Mouse (Mus musculus) CH12.LX (cell line): ENCODE results near the gene Nab2. TPM values are rescaled to one million over a fixed set of nuclear protein-coding genes. Genes with fewer than 3 reads are reported as not detected.

Experiments
- DNase-seq: peaks from one replicate; pipeline ENCODE4 v3.0.0-alpha.2; 2013; ENCODE audit errors: extremely low read depth
- H3K27ac ChIP-seq: 2 replicates; pipeline ENCODE4 v1.5.1; 2012; ENCODE audit warnings: low read depth, mild to moderate bottlenecking, control low read depth, moderate library complexity; ENCODE audit not compliant: insufficient read depth
- H3K27me3 ChIP-seq: replicated peaks from 2 replicates; pipeline ENCODE3; 2012; ENCODE audit warnings: inconsistent platforms
- H3K36me3 ChIP-seq, 2 experiments: replicated peaks in 1 of 2; 2 replicates each; pipeline versions ENCODE3 to v1.6.1; 2012; ENCODE audit warnings: inconsistent platforms in 1 of 2, low read length in 1 of 2, mild to moderate bottlenecking in 1 of 2, mixed read lengths in 1 of 2, moderate library complexity in 1 of 2; ENCODE audit not compliant: control insufficient read depth in 1 of 2, insufficient read depth in 1 of 2
- H3K4me1 ChIP-seq, 2 experiments: 2 replicates each; pipeline ENCODE4 v1.6.1; 2012; ENCODE audit warnings: inconsistent platforms in 1 of 2, moderate library complexity in 1 of 2; ENCODE audit not compliant: insufficient read depth in 2 of 2, control insufficient read depth in 1 of 2
- H3K4me2 ChIP-seq: 2 replicates; pipeline ENCODE4 v1.6.1; 2012; ENCODE audit warnings: low read depth, mild to moderate bottlenecking, control low read depth; ENCODE audit not compliant: poor library complexity, insufficient read depth, severe bottlenecking
- H3K4me3 ChIP-seq, 3 experiments: fragments of 150-350 bp in 1 of 3; sonication (generic) in 1 of 3; replicated peaks in 1 of 3; 2 replicates each; pipeline versions ENCODE3 to v1.5.1; 2011 to 2012; ENCODE audit warnings: low read depth in 2 of 3, low read length in 2 of 3, mild to moderate bottlenecking in 2 of 3, moderate library complexity in 2 of 3, control low read depth in 1 of 3, improper control_type of control experiment in 1 of 3, inconsistent platforms in 1 of 3, mixed read lengths in 1 of 3; ENCODE audit not compliant: poor library complexity in 1 of 3
- H3K79me2 ChIP-seq: replicated peaks from 2 replicates; pipeline ENCODE4 v1.6.1; 2012; ENCODE audit warnings: mild to moderate bottlenecking, moderate library complexity; ENCODE audit not compliant: control insufficient read depth, poor library complexity, insufficient read depth, severe bottlenecking; ENCODE audit errors: extremely low read depth
- H3K9ac ChIP-seq: 2 replicates; pipeline ENCODE4 v1.6.1; 2012; ENCODE audit warnings: low read depth, mild to moderate bottlenecking, control low read depth, moderate library complexity; ENCODE audit not compliant: insufficient read depth
- H3K9me3 ChIP-seq: replicated peaks from 2 replicates; pipeline ENCODE3; 2012; ENCODE audit warnings: low read length, inconsistent platforms, mixed read lengths
- BHLHE40 ChIP-seq: IDR thresholded peaks from 2 replicates; pipeline ENCODE4 v1.6.1; 2011; ENCODE audit warnings: mild to moderate bottlenecking, low read depth, low read length, improper control_type of control experiment
- CHD1 ChIP-seq: IDR thresholded peaks from 2 replicates; pipeline ENCODE4 v1.6.1; 2012; ENCODE audit warnings: low read depth, low read length, improper control_type of control experiment, inconsistent platforms
- CHD2 ChIP-seq: IDR thresholded peaks from 2 replicates; pipeline ENCODE4 v1.6.1; 2011; ENCODE audit warnings: low read length, improper control_type of control experiment
- CTCF ChIP-seq, 2 experiments: IDR thresholded peaks in 1 of 2; conservative IDR thresholded peaks in 1 of 2; 2 replicates each; pipeline ENCODE4 v1.5.1; 2011 to 2012; ENCODE audit warnings: low read depth in 2 of 2, low read length in 2 of 2, improper control_type of control experiment in 1 of 2, inconsistent platforms in 1 of 2, mild to moderate bottlenecking in 1 of 2, moderate library complexity in 1 of 2
- ELF1 ChIP-seq: IDR thresholded peaks from 2 replicates; pipeline ENCODE4 v1.6.1; 2014; ENCODE audit warnings: low read depth, mild to moderate bottlenecking, inconsistent platforms, low read length, improper control_type of control experiment
- EP300 ChIP-seq: IDR thresholded peaks from 2 replicates; pipeline ENCODE4 v1.6.1; 2011; ENCODE audit warnings: low read length, improper control_type of control experiment
- ETS1 ChIP-seq: conservative IDR thresholded peaks from 2 replicates; pipeline ENCODE4 v1.6.1; 2012; ENCODE audit warnings: low read depth, mild to moderate bottlenecking, inconsistent platforms, low read length, improper control_type of control experiment, moderate library complexity
- JUN ChIP-seq: IDR thresholded peaks from 2 replicates; pipeline ENCODE4 v1.6.1; 2011; ENCODE audit warnings: low read depth, mild to moderate bottlenecking, low read length, improper control_type of control experiment, moderate library complexity; ENCODE audit not compliant: insufficient read depth
- KAT2A ChIP-seq: IDR thresholded peaks from 2 replicates; pipeline ENCODE4 v1.6.1; 2012; ENCODE audit warnings: low read length, improper control_type of control experiment, inconsistent platforms; ENCODE audit not compliant: insufficient replicate concordance
- MAX ChIP-seq: IDR thresholded peaks from 2 replicates; pipeline ENCODE4 v1.6.1; 2011; ENCODE audit warnings: low read length, improper control_type of control experiment
- MXI1 ChIP-seq: IDR thresholded peaks from 2 replicates; pipeline ENCODE4 v1.6.1; 2011; ENCODE audit warnings: mild to moderate bottlenecking, low read depth, low read length, improper control_type of control experiment
- NELFE ChIP-seq: IDR thresholded peaks from 2 replicates; pipeline ENCODE4 v1.6.1; 2011; ENCODE audit warnings: low read depth, low read length, improper control_type of control experiment
- POLR2A ChIP-seq: IDR thresholded peaks from 2 replicates; pipeline ENCODE4 v1.6.1; 2011; ENCODE audit warnings: low read depth, mild to moderate bottlenecking, improper control_type of control experiment, low read length
- RCOR1 ChIP-seq: conservative IDR thresholded peaks from 2 replicates; pipeline ENCODE4 v1.6.1; 2012; ENCODE audit warnings: low read depth, mild to moderate bottlenecking, inconsistent platforms, low read length, improper control_type of control experiment
- TBP ChIP-seq: conservative IDR thresholded peaks from 2 replicates; pipeline ENCODE4 v1.6.1; 2011; ENCODE audit warnings: low read depth, low read length, improper control_type of control experiment
- TCF12 ChIP-seq: IDR thresholded peaks from 2 replicates; pipeline ENCODE4 v1.6.1; 2014; ENCODE audit warnings: low read depth, mild to moderate bottlenecking, inconsistent platforms, low read length, improper control_type of control experiment
- UBTF ChIP-seq: IDR thresholded peaks from 2 replicates; pipeline ENCODE4 v1.6.1; 2012; ENCODE audit warnings: low read depth, mild to moderate bottlenecking, inconsistent platforms, low read length, improper control_type of control experiment, moderate library complexity
- USF1 ChIP-seq: IDR thresholded peaks from 2 replicates; pipeline ENCODE4 v1.6.1; 2014; ENCODE audit warnings: low read depth, mild to moderate bottlenecking, inconsistent platforms, low read length, improper control_type of control experiment
- USF2 ChIP-seq: conservative IDR thresholded peaks from 2 replicates; pipeline ENCODE4 v1.6.1; 2011; ENCODE audit warnings: low read depth, low read length, improper control_type of control experiment
- ZC3H11A ChIP-seq: IDR thresholded peaks from 2 replicates; pipeline ENCODE4 v1.6.1; 2012; ENCODE audit warnings: low read depth, mild to moderate bottlenecking, inconsistent platforms, low read length, improper control_type of control experiment
- ZKSCAN1 ChIP-seq: IDR thresholded peaks from 2 replicates; pipeline ENCODE4 v1.6.1; 2012; ENCODE audit warnings: low read depth, inconsistent platforms, low read length, improper control_type of control experiment, borderline replicate concordance
- dilution Hi-C: fragments of 300-500 bp; cut with MboI; formaldehyde crosslinking; loops from 2 replicates; pipeline ENCODE4 v1.14.3; 2020; ENCODE audit warnings: low sequenced_read_pairs; ENCODE audit not compliant: extremely low pct_unique_long_range_greater_than_20kb, extremely low pct_ligation_motif_present
- in situ Hi-C: fragments of 300-500 bp; cut with MboI; formaldehyde crosslinking; loops from 3 replicates; pipeline ENCODE4 v1.14.3; 2019; ENCODE audit warnings: low sequenced_read_pairs, low pct_ligation_motif_present, low pct_unique_long_range_greater_than_20kb, mixed read lengths
- polyA plus RNA-seq: library from polyadenylated mRNA; unstranded; fragments of >175 nt; gene quantifications from 2 replicates; pipeline ENCODE4 v1.2.1, GENCODE M21; 2012; ENCODE audit warnings: low read depth; ENCODE audit not compliant: insufficient read length
- total RNA-seq, 2 experiments: library from RNA; depleted of rRNA; stranded (reverse); fragments of 300-350 nt in 1 of 2; fragments of >200 nt in 1 of 2; gene quantifications; 2 replicates each; pipeline ENCODE4 v1.2.3; 2012 to 2014

Gene Nab2
- total and polyA plus RNA-seq, 3 experiments: 8.1 to 10.0 (median 9.2) TPM

DNA sequence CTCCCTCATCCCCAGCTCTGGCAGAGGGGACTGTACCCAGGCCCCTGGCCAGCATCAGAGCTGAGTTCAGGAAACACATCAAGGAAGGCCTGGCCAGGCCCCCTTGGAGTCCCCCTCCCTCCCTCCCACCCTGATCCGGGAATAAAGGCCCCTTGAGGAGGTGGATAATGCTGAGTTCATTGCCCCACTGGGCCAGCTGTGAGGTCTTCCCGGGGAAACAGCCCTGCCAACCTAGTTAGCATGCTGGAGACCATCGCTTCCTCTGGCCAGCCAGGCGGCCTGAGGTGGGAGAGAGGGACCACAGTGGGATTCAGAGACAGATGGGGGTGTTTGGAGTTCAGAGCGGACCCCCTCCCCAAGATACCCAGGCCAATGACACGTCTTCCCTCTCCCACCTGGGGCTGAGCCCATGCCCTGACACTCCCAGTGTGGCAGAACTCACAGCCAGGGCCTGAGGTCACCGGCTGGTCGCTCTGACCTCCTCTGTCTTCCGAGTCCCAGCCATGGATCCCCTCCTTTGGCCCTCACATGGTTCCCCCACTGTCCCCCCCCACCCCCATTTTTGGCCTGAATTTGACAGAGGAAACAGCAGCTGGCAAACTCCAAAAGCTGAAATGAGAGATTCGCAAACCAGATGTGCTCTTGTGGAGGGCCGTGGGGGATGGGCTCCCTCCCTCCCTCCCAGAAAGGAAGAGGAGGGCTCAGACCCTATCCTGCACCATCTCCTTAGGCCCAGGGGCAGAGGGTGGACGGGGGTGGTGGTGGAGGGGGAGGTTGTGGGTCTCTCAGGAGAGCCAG is 53.9 kb downstream of the Nab2 start:
- TF ChIP-seq CHD1: no peak
- TF ChIP-seq BHLHE40: no peak
- no peak for TF ChIP-seq MAX
- no peak for TF ChIP-seq CHD2
- TF ChIP-seq USF1: no peak
- no peak for TF ChIP-seq JUN
- TF ChIP-seq EP300: no peak
- no peak for TF ChIP-seq TCF12
- TF ChIP-seq POLR2A: no peak
- no peak for TF ChIP-seq ETS1
- TF ChIP-seq MXI1: no peak
- TF ChIP-seq USF2: no peak
- TF ChIP-seq RCOR1: no peak
- TF ChIP-seq, all 38 proteins: peak for 0
- Histone ChIP-seq H3K27ac (no peak overlapping the region), H3K4me1 (peaks cover 6 to 55% of the 10 kb centered on the region in 2 experiments), H3K9ac (no peak overlapping the region), H3K79me2 (no peaks in the 10 kb centered on the region), H3K4me2 (no peak overlapping the region), H3K36me3 (peaks cover 0 to 7% of the 10 kb centered on the region in 2 experiments), H3K27me3 (peaks cover 16% of the 10 kb centered on the region), H3K4me3 (no peak overlapping the region), H3K9me3 (peaks cover 2% of the 10 kb centered on the region)
- dilution Hi-C loops: no loop called here
- in situ Hi-C loops: loop anchor here (5.0 kb wide), 1 partner anchor 37 kb away; no protein-coding TSS in a partner anchor
- DNase-seq: no peak

DNA sequence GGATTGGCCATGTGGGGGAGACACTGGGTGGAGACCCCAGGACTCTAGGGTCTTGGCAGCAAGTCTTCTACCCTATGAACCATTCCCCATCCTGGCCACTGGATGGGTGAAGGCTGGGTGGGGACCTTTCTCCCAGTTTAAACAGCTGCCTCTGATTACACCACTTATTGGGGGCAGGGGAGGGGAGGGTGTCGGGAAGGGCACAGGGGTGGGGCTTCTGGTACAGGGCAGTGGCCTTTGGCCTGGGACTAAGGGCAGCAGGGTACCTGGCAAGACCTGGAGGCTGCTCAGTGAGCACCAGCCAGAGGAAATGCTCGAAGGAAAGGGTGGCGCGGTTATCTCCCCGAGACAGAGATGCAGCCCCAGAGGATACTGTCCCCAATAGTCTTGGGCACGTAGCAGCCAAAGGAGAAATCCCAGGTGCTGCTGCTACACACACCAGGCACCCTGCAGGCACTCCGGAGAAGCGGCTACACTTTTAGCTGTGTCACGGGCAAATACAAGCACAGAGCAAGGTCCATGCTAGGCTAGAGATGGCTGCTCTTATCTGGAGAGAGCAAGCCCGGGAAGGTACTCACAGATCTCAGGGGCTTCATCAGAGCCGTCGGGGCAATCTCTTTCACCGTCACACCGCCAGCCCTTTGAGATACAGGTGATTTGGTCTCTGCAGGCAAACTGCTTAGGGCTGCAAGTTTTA is 56.1 kb downstream of the Nab2 start:
- Histone ChIP-seq H3K4me1 (peaks cover 13 to 58% of the 10 kb centered on the region in 2 experiments), H3K79me2 (no peaks in the 10 kb centered on the region), H3K36me3 (peaks cover 0 to 7% of the 10 kb centered on the region in 2 experiments), H3K9me3 (peaks cover 2% of the 10 kb centered on the region), H3K27me3 (peaks cover 2% of the 10 kb centered on the region), H3K4me3 (no peak overlapping the region), H3K4me2 (no peak overlapping the region), H3K27ac (no peak overlapping the region), H3K9ac (no peak overlapping the region)
- in situ Hi-C loops (loop anchor here (5.0 kb wide), 1 partner anchor 35 kb away; no protein-coding TSS in a partner anchor), dilution Hi-C loops (no loop called here)
- TF ChIP-seq ZKSCAN1 (no peak), CTCF (conservative IDR thresholded peaks at IDR 0.05 in 1 of 2, IDR thresholded peaks at IDR 0.05 in 1 of 2; ENCODE audit: low read depth in 2 of 2, low read length in 2 of 2) (no peak), EP300 (no peak), NELFE (no peak), KAT2A (no peak), USF2 (no peak), MAX (no peak), ZC3H11A (no peak), TBP (no peak), MXI1 (no peak), UBTF (no peak), ELF1 (no peak), CHD1 (no peak)
- no peak for DNase-seq
